Mouse (Mus musculus): ENCODE results near the gene Nfat5. TPM values are rescaled to one million over a fixed set of nuclear protein-coding genes. Genes with fewer than 3 reads are reported as not detected.

Nfat5 gene
- polyA plus RNA-seq, 1 experiment from 2014 or later = 8.2 TPM

GRCm38 (mm10) chr8:107396106-107396670 lies 102.9 kb downstream of the Nfat5 start:
- WGBS = 87% methylated on average over 10 of the region's 10 CpGs
- H3K9ac ChIP-seq (ENCODE audit: low read depth, low read length) = no peak overlapping the region
- H3K4me3 ChIP-seq (ENCODE audit: low read depth, low read length) = no peak overlapping the region
- no peaks in the 10 kb centered on the region for H3K27me3 ChIP-seq (replicated peaks; ENCODE audit: control insufficient read depth, insufficient read depth, low read length)
- DNase-seq (ENCODE audit: low spot score) (no peak), ATAC-seq (replicated peaks; ENCODE audit: low FRiP score) (no peak)
- no peak overlapping the region for H3K4me2 ChIP-seq
- H3K4me1 ChIP-seq (replicated peaks; ENCODE audit: control insufficient read depth, insufficient read depth, low read length) = no peaks in the 10 kb centered on the region
- no peaks in the 10 kb centered on the region for H3K9me3 ChIP-seq (ENCODE audit: control insufficient read depth, low read length)
- no peaks in the 10 kb centered on the region for H3K36me3 ChIP-seq (ENCODE audit: control insufficient read depth, insufficient read depth, low read length)
- no peak overlapping the region for H3K27ac ChIP-seq (ENCODE audit: low read depth, low read length)

GRCm38 (mm10) chr8:107397665-107398064 lies 104.4 kb downstream of the Nfat5 start:
- Histone ChIP-seq H3K9ac (ENCODE audit: low read depth, low read length) (no peak overlapping the region), H3K36me3 (ENCODE audit: control insufficient read depth, insufficient read depth, low read length) (no peaks in the 10 kb centered on the region), H3K4me3 (ENCODE audit: low read depth, low read length) (no peak overlapping the region), H3K4me2 (no peak overlapping the region), H3K9me3 (ENCODE audit: control insufficient read depth, low read length) (no peaks in the 10 kb centered on the region), H3K27ac (ENCODE audit: low read depth, low read length) (no peak overlapping the region), H3K4me1 (replicated peaks; ENCODE audit: control insufficient read depth, insufficient read depth, low read length) (0 out of 2 replicates have a peak, but pooled peaks cover 3% of the 10 kb centered on the region), H3K27me3 (replicated peaks; ENCODE audit: control insufficient read depth, insufficient read depth, low read length) (no peaks in the 10 kb centered on the region)
- ATAC-seq (replicated peaks; ENCODE audit: low FRiP score) (no peak), DNase-seq (ENCODE audit: low spot score) (no peak)
- WGBS = 71% methylated on average over 12 of the region's 12 CpGs

- H3K4me1 ChIP-seq (replicated peaks; ENCODE audit: control insufficient read depth, insufficient read depth, low read length) = peaks cover 12% of the 10 kb centered on the region
- no peak overlapping the region for H3K9ac ChIP-seq (ENCODE audit: low read depth, low read length)
- no peak overlapping the region for H3K27ac ChIP-seq (ENCODE audit: low read depth, low read length)
- H3K27me3 ChIP-seq (replicated peaks; ENCODE audit: control insufficient read depth, insufficient read depth, low read length) = no peaks in the 10 kb centered on the region
- H3K4me2 ChIP-seq = no peak overlapping the region
- no peaks in the 10 kb centered on the region for H3K9me3 ChIP-seq (ENCODE audit: control insufficient read depth, low read length)
- DNase-seq (ENCODE audit: low spot score) (no peak), ATAC-seq (replicated peaks; ENCODE audit: low FRiP score) (no peak)
- 44% methylated on average over 9 of the region's 9 CpGs for WGBS
- no peaks in the 10 kb centered on the region for H3K36me3 ChIP-seq (ENCODE audit: control insufficient read depth, insufficient read depth, low read length)
- H3K4me3 ChIP-seq (ENCODE audit: low read depth, low read length) = no peak overlapping the region
Measured at GRCm38 (mm10) chr8:107399495-107399894, 106.2 kb downstream of the Nfat5 start.

DNA sequence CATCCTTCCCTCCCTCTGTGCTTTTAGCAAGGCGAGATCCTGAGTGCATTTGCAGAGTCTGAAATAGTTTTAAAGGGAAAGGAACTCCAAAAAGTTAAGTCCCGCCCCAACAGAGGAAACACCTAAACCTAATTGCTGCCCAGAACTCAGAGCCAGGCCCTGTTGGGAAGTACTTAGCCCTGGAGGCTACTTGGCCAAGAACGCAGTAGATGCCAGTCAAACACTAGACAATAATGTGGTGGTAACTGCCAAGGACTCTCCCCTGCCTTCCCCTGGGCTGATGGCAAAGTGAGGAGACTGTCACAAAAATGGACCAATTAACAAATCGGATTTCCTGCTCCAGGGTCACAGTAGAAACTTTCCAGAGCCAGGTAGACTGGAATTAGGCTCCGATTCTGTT lies 108.6 kb downstream of the Nfat5 start:
- no peaks in the 10 kb centered on the region for H3K36me3 ChIP-seq (ENCODE audit: control insufficient read depth, insufficient read depth, low read length)
- H3K9me3 ChIP-seq (ENCODE audit: control insufficient read depth, low read length) = no peaks in the 10 kb centered on the region
- 79% methylated on average over 5 of the region's 5 CpGs for WGBS
- H3K27ac ChIP-seq (ENCODE audit: low read depth, low read length) = no peak overlapping the region
- no peaks in the 10 kb centered on the region for H3K27me3 ChIP-seq (replicated peaks; ENCODE audit: control insufficient read depth, insufficient read depth, low read length)
- no peak for ATAC-seq (replicated peaks; ENCODE audit: low FRiP score)
- H3K4me1 ChIP-seq (replicated peaks; ENCODE audit: control insufficient read depth, insufficient read depth, low read length) = peaks cover 20% of the 10 kb centered on the region
- H3K4me2 ChIP-seq = peak overlapping the region; percentile 71; the same call in 1 of the 2 replicates
- H3K4me3 ChIP-seq (ENCODE audit: low read depth, low read length) = no peak overlapping the region
- DNase-seq (ENCODE audit: low spot score) = no peak
- no peak overlapping the region; the same call in 1 of the 2 replicates for H3K9ac ChIP-seq (ENCODE audit: low read depth, low read length)

GRCm38 (mm10) chr8:107403038-107403781 lies 109.9 kb downstream of the Nfat5 start, which contains the start of gene Nqo1:
Nqo1 (minus strand) TSS chr8:107403206.
- Histone ChIP-seq H3K9me3 (ENCODE audit: control insufficient read depth, low read length) (no peaks in the 10 kb centered on the region), H3K27ac (ENCODE audit: low read depth, low read length) (peak within 1 kb of the TSS; percentile 91), H3K4me1 (replicated peaks; ENCODE audit: control insufficient read depth, insufficient read depth, low read length) (peaks cover 20% of the 10 kb centered on the region), H3K4me2 (peak within 1 kb of the TSS; percentile 71), H3K27me3 (replicated peaks; ENCODE audit: control insufficient read depth, insufficient read depth, low read length) (no peaks in the 10 kb centered on the region), H3K36me3 (ENCODE audit: control insufficient read depth, insufficient read depth, low read length) (no peaks in the 10 kb centered on the region), H3K4me3 (ENCODE audit: low read depth, low read length) (peak within 1 kb of the TSS; percentile 38), H3K9ac (ENCODE audit: low read depth, low read length) (peak within 1 kb of the TSS; percentile 67)
- ATAC-seq (replicated peaks; ENCODE audit: low FRiP score) (peak; percentile 96), DNase-seq (ENCODE audit: low spot score) (peak; percentile 72)
- WGBS = 11% methylated on average over 22 of the region's 22 CpGs

DNA sequence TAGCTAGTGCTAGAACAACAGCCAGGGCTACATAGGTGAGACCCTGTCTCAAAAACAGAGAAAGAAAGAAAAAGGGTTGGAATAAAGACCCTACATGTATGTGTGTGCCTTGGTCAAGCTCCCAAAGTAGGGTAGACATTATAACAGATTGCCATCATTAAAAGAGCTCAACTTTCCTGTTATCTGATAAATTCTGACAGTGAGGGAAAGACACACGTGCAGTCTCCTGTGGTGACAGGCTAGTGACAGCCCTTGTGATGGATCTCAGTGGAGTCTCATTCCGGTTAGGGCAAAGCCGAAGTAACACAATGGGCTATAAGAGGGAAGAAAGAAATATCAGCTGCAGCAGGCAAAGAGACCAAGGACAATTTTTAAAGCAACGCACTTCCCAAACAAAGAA lies 110.8 kb downstream of the Nfat5 start:
- ATAC-seq (replicated peaks; ENCODE audit: low FRiP score) (no peak), DNase-seq (ENCODE audit: low spot score) (no peak)
- Histone ChIP-seq H3K4me3 (ENCODE audit: low read depth, low read length) (peak overlapping the region; percentile 38), H3K27me3 (replicated peaks; ENCODE audit: control insufficient read depth, insufficient read depth, low read length) (no peaks in the 10 kb centered on the region), H3K9me3 (ENCODE audit: control insufficient read depth, low read length) (no peaks in the 10 kb centered on the region), H3K4me1 (replicated peaks; ENCODE audit: control insufficient read depth, insufficient read depth, low read length) (peaks cover 20% of the 10 kb centered on the region), H3K36me3 (ENCODE audit: control insufficient read depth, insufficient read depth, low read length) (peaks cover 2% of the 10 kb centered on the region; the same call in 1 of the 2 replicates), H3K27ac (ENCODE audit: low read depth, low read length) (peak overlapping the region; percentile 91), H3K4me2 (peak overlapping the region; percentile 71), H3K9ac (ENCODE audit: low read depth, low read length) (peak overlapping the region; percentile 67)
- WGBS = 61% methylated on average over 4 of the region's 4 CpGs

DNA sequence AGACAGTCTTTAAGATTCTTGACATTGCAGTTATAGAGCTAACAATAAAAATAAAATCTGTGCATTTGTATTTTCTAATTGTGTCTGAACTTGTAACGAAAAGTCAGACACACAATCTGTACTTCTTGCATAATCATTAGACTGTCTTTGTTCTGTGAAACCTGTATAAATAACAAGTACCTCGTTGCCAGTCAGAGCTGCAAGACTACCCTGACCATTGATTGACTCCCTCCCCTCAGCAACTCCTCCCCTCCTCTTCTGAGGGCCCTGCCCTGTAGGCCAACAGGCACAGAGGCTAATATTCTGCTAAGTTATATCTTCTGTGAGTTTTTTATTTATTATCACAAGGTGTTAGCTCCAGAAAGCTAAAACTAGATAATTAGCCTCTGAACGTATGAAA lies 112.7 kb downstream of the Nfat5 start:
- peaks cover 20% of the 10 kb centered on the region for H3K4me1 ChIP-seq (replicated peaks; ENCODE audit: control insufficient read depth, insufficient read depth, low read length)
- ATAC-seq (replicated peaks; ENCODE audit: low FRiP score) (no peak), DNase-seq (ENCODE audit: low spot score) (no peak)
- no peak overlapping the region for H3K4me2 ChIP-seq
- WGBS = 60% methylated on average over 3 of the region's 3 CpGs
- no peaks in the 10 kb centered on the region for H3K27me3 ChIP-seq (replicated peaks; ENCODE audit: control insufficient read depth, insufficient read depth, low read length)
- no peak overlapping the region for H3K27ac ChIP-seq (ENCODE audit: low read depth, low read length)
- peaks cover 6% of the 10 kb centered on the region for H3K36me3 ChIP-seq (ENCODE audit: control insufficient read depth, insufficient read depth, low read length)
- no peak overlapping the region for H3K9ac ChIP-seq (ENCODE audit: low read depth, low read length)
- H3K4me3 ChIP-seq (ENCODE audit: low read depth, low read length) = no peak overlapping the region
- H3K9me3 ChIP-seq (ENCODE audit: control insufficient read depth, low read length) = no peaks in the 10 kb centered on the region

DNA sequence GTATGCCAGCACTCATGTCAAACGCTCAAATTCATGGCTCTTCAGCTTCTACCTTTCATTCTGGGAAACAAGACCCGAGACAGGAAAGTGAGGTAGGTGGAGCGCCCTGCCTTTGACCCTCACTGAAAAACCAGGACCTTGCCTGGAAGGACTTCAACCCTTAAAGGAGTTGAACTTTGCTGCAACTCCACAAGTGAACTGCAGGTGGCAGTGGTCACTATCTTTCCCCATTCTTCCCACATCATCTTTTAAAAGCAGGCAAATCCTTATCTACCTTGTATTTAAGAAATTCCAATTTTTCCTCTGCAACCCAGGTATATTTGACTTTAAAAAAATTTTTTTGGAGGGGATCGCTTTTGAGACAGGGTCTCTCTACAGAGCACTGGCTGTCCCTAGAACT lies 118.1 kb downstream of the Nfat5 start:
- peaks cover 40% of the 10 kb centered on the region for H3K36me3 ChIP-seq (ENCODE audit: control insufficient read depth, insufficient read depth, low read length)
- no peak overlapping the region for H3K4me2 ChIP-seq
- 65% methylated on average over 4 of the region's 4 CpGs for WGBS
- no peaks in the 10 kb centered on the region for H3K27me3 ChIP-seq (replicated peaks; ENCODE audit: control insufficient read depth, insufficient read depth, low read length)
- ATAC-seq (replicated peaks; ENCODE audit: low FRiP score) = no peak
- no peaks in the 10 kb centered on the region for H3K9me3 ChIP-seq (ENCODE audit: control insufficient read depth, low read length)
- no peak for DNase-seq (ENCODE audit: low spot score)
- H3K9ac ChIP-seq (ENCODE audit: low read depth, low read length) = no peak overlapping the region
- no peaks in the 10 kb centered on the region for H3K4me1 ChIP-seq (replicated peaks; ENCODE audit: control insufficient read depth, insufficient read depth, low read length)
- H3K4me3 ChIP-seq (ENCODE audit: low read depth, low read length) = no peak overlapping the region
- H3K27ac ChIP-seq (ENCODE audit: low read depth, low read length) = no peak overlapping the region

DNA sequence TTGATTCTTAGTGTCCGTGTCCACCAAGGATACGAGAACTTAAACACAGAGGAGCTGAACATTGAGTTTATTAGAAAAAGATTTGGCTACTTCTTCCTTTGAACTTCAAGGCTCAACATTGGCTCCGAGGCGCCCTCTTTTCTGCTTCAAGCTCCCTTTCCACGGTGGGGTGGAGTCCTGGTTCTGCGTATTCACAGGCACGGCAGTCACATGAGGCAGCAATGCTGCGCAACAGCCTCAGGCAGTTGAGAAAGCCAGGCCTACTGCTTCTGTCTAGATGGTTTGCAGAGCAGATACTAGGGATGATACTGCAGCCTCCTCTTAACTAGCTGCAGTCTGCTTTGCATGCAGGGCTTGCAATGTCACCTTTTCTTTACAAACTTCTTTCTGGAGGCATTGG lies 119.3 kb downstream of the Nfat5 start:
- no peaks in the 10 kb centered on the region for H3K4me1 ChIP-seq (replicated peaks; ENCODE audit: control insufficient read depth, insufficient read depth, low read length)
- H3K27ac ChIP-seq (ENCODE audit: low read depth, low read length) = no peak overlapping the region
- H3K4me2 ChIP-seq = no peak overlapping the region
- no peaks in the 10 kb centered on the region for H3K9me3 ChIP-seq (ENCODE audit: control insufficient read depth, low read length)
- WGBS = 94% methylated on average over 8 of the region's 8 CpGs
- no peak overlapping the region for H3K9ac ChIP-seq (ENCODE audit: low read depth, low read length)
- H3K4me3 ChIP-seq (ENCODE audit: low read depth, low read length) = no peak overlapping the region
- no peaks in the 10 kb centered on the region for H3K27me3 ChIP-seq (replicated peaks; ENCODE audit: control insufficient read depth, insufficient read depth, low read length)
- ATAC-seq (replicated peaks; ENCODE audit: low FRiP score) (no peak), DNase-seq (ENCODE audit: low spot score) (no peak)
- H3K36me3 ChIP-seq (ENCODE audit: control insufficient read depth, insufficient read depth, low read length) = peaks cover 48% of the 10 kb centered on the region
